Mouse (Mus musculus) left cerebral cortex, postnatal 36 days (tissue): ENCODE data around the gene Nfe2l2. TPM values are rescaled to one million over a fixed set of nuclear protein-coding genes. Genes with fewer than 3 reads are reported as not detected.
"Not testable (repeated sequence)": the region's sequence is repeated elsewhere in the genome, so short reads cannot be mapped to it uniquely, and the experiment has no call there.

ENCODE experiments used
- DNase-seq, 2 experiments: peaks; one replicate each; pipeline ENCODE4 v3.0.0; 2021 to 2022; ENCODE audit warnings: low spot score in 2 of 2, mixed read lengths in 1 of 2
- intact Hi-C: fragments of 180-260 bp; cut with DNase I; formaldehyde crosslinking; loops from one replicate; pipeline ENCODE4 v1.15.1; 2025
- total RNA-seq, 2 experiments: library from RNA; stranded (reverse); gene quantifications; 2 replicates each; pipeline ENCODE4 v1.2.3; 2021

The Nfe2l2 gene
- total RNA-seq, 2 experiments from 2014 or later = 11.7 to 12.3 TPM

GRCm38 (mm10) chr2:75716046-75717016 lies 11.9 kb upstream of the Nfe2l2 start:
- intact Hi-C loops = no loop called here
- no peak for DNase-seq

- intact Hi-C loops = no loop called here
- DNase-seq = no peak
These were observed 10.3 kb upstream of the Nfe2l2 start for GRCm38 (mm10) chr2:75714766-75715165.

GRCm38 (mm10) chr2:75713083-75713482 lies 8.6 kb upstream of the Nfe2l2 start:
- no peak for DNase-seq

GRCm38 (mm10) chr2:75707420-75707819 lies 3.0 kb upstream of the Nfe2l2 start:
- intact Hi-C loops = no loop called here
- DNase-seq = no peak

More at GRCm38 (mm10) chr2:75713083-75713482, 8.6 kb upstream of the Nfe2l2 start:
- intact Hi-C loops = no loop called here

- intact Hi-C loops = no loop called here
- DNase-seq = no peak
These were observed 2.0 kb upstream of the Nfe2l2 start for GRCm38 (mm10) chr2:75706435-75706834.

GRCm38 (mm10) chr2:75705162-75705752 lies 816 bp upstream of the Nfe2l2 start:
- no peak for DNase-seq
- intact Hi-C loops = no loop called here

- peak; percentile 72 to 77 for DNase-seq
- intact Hi-C loops = loop anchor here (1.0 to 5.0 kb wide), 2 partner anchors 20 to 46 kb away; partner anchors contain the start of gene Hnrnpa3
These were observed 863 bp downstream of the Nfe2l2 start for GRCm38 (mm10) chr2:75703375-75704181.

GRCm38 (mm10) chr2:75702588-75702976 lies 1.9 kb downstream of the Nfe2l2 start:
- intact Hi-C loops = loop anchor here (5.0 kb wide), 1 partner anchor 45 kb away; the partner anchor contains the start of gene Hnrnpa3
- no peak for DNase-seq

GRCm38 (mm10) chr2:75701822-75702587 lies 2.4 kb downstream of the Nfe2l2 start:
- DNase-seq = no peak

GRCm38 (mm10) chr2:75701207-75701606 lies 3.2 kb downstream of the Nfe2l2 start:
- intact Hi-C loops = loop anchor here (5.0 kb wide), 1 partner anchor 44 kb away; the partner anchor contains the start of gene Hnrnpa3
- DNase-seq = no peak

More at GRCm38 (mm10) chr2:75701822-75702587, 2.4 kb downstream of the Nfe2l2 start:
- intact Hi-C loops = loop anchor here (5.0 kb wide), 1 partner anchor 45 kb away; the partner anchor contains the start of gene Hnrnpa3

- DNase-seq = no peak
- intact Hi-C loops = loop anchor here (5.0 kb wide), 1 partner anchor 43 kb away; the partner anchor contains the start of gene Hnrnpa3
These were observed 3.9 kb downstream of the Nfe2l2 start for GRCm38 (mm10) chr2:75700543-75700942.

- no peak for DNase-seq
- intact Hi-C loops = no loop called here
These were observed 5.6 kb downstream of the Nfe2l2 start for GRCm38 (mm10) chr2:75698874-75699273.

GRCm38 (mm10) chr2:75698007-75698406 lies 6.4 kb downstream of the Nfe2l2 start:
- intact Hi-C loops = no loop called here
- no peak for DNase-seq

GRCm38 (mm10) chr2:75697222-75697621 lies 7.2 kb downstream of the Nfe2l2 start:
- intact Hi-C loops = no loop called here
- no peak for DNase-seq

- intact Hi-C loops = no loop called here
- no peak for DNase-seq
These were observed 8.1 kb downstream of the Nfe2l2 start for GRCm38 (mm10) chr2:75696371-75696770.

GRCm38 (mm10) chr2:75695676-75696350 lies 8.6 kb downstream of the Nfe2l2 start:
- intact Hi-C loops = no loop called here
- DNase-seq = no peak

GRCm38 (mm10) chr2:75694926-75695325 lies 9.5 kb downstream of the Nfe2l2 start:
- intact Hi-C loops = not testable (repeated sequence)

GRCm38 (mm10) chr2:75692369-75692768 lies 12.1 kb downstream of the Nfe2l2 start:
- intact Hi-C loops = no loop called here
- DNase-seq = no peak

More at GRCm38 (mm10) chr2:75694926-75695325, 9.5 kb downstream of the Nfe2l2 start:
- DNase-seq = not testable (repeated sequence)
